Mouse (Mus musculus): ENCODE results near the gene Apom.

The Apom gene

DNA sequence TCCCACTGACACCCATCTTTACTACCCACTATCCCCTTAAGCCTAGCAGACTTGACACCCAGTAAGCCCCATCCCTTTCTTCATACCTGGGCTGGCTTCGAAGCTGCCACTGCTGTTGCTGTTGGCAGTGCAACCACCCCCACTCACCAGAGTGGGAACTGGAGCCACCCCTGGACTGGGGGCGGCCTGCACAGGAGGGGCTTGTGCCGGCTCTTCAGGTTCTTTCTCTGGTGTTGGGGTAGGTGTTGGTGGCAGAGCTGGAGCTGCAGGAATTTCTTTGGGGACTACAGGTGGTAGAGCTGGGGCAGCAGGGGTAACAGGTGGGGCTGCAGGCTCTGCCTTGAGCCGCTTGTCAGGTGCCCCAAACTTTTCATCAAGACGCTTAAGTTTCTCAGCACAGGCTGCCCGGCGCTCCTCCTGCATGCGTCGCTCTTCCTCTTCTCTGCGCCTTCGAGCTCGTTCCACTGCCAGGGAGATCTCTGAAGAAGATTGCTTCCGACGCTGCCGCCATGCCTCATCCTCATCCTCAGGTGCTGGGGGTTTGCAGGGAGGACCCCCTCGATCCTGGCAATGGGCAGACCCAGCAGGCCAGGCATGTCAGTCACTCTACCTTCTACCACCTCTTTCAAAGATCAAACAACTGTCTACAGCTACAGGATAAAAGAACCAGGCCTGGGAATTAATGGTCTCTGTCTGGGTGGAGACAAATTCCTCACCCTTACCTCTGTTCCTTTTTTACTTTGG, 27.2 kb upstream of the Apom start:
- DNase-seq (ENCODE audit: low spot score) = no peak

DNA sequence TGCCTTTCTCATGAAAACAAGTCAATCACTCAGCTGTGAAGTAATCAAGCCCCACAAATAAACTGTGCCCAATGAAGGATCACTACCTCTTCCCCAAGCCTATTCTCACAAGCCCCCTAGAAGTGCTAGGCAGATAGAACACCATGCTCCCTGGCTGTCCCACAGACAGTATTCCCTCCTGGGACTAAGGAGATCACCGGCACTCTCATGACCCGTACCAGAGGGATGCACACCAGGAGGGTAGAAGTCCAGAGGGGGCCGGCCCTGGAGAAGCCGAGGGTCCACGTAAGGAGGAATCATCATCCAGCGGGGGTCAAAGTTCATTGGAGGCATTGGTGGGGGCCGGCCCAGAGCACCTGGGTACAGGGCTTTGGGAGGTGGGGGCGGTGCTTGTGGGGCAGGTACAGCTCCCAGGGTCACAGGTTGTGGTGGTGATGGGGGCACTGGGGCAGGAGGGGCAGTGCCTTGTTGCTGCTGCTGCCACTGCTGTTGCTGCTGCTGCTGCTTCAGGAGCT, 25.9 kb upstream of the Apom start:
- no peak for DNase-seq (ENCODE audit: low spot score)

DNA sequence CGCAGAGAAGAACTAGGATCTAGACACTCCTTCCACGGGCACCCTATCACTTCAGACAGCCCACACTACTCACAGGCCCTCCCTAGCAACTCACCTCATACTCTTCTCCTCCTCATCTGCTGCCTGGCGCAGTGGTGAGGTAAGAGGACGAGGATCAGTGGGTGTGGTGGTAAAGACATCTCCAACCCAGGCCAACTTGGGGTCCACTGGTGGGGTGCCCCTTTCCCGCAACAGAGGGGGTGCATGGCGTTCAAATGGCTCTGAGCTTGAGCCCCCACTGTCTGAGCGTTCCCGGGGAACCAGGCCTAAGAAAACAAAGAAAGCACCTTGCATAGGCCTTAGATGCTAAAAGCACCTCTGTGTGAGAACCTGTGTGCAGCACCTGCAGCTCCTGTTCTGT, 25.4 kb upstream of the Apom start:
- no peak for DNase-seq (ENCODE audit: low spot score)

DNA sequence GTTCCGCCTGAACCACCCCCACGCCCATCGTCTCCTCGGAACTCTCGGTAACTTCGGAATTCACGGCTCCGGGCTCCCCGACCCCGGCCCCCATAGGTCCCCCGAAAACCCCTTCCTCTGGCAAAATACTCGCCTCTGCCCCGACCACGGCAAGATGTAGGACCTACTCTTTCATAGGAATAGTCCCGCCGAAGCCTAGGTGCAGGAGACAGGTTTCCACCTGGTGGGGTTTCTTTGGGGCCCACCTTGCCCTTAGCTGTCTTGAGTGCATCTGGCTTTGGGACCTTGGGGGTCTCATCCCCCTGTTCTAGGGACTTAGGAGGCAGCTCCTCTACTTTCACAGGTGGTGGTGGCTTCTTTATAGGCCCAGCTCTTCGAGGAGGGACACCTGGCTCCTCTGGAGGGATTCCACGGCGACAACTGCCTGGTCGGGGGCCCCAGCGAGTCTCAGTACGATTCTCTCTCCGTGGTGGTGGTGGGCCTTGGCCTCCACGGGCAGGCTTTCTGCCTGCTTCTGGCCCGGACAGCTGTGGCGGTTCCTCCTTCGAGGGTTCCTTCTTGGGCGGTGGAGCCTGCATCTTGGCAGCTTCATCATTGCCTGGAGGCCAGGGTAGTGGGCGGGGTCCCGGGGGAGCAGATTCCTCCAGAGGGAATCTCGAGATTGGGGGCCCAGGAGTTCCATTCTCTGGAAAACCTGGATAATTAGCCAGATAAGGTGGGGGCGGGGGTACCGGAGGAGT, 24.8 kb upstream of the Apom start:
- DNase-seq (ENCODE audit: low spot score) = no peak

DNA sequence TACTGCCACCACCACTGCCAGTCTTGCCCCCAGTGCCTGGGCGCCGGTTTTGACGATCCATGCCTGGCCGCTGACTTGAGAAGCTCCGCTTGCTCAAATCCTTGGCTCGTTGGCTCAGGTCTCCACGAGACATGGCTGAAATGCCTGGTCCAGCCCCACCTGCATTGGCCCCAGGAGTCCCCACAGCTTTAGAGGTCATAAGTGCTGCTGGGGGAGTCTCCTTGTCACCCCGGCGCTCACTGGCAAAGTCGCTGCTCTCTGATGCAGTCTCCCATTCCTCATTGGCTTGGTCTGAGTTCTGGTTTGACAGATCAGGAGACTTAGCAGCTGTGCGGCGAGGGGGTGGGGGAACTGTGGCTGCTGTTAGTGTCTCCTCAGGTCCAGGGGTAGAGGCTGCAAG, 23.6 kb upstream of the Apom start:
- no peak for DNase-seq (ENCODE audit: low spot score)

DNA sequence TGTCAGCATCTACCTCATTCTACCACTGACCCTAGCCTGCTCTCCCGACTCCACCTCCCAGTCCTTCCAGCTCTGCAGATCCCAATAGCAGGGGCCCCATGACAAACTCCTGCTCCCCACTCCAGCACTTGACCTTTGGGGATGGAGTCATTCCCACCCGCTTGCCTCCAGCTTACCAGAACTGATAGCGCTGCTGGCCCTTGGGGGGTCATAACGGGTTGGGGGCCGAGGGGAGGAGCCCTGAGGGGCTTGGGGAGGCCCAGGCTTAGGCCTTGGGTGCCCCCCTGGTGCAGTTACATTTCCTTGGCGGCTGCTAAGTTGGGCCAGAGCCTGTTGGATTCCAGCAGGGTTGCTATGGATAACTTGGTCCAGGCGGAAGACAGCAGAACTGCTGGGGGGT, 22.8 kb upstream of the Apom start:
- no peak for DNase-seq (ENCODE audit: low spot score)

DNA sequence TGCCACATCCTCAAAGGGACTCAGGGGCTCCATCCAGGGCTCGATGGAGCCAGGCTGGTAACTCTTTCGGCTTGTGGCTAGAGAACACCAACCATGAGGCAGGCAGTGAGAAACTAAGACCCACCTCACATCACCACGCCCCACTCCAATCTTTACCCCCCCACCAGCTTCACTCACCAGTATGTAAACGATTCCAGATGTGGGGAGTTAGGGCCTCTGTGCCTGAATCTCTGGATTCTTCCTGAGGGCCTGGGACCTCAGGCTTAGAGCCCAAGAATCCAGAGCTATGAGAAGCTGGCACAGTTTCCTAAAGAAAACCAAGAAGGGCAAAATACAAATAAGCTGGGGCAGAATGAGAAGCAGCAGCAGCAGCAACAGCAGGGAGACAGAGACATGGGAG, 22.1 kb upstream of the Apom start:
- DNase-seq (ENCODE audit: low spot score) = no peak

DNA sequence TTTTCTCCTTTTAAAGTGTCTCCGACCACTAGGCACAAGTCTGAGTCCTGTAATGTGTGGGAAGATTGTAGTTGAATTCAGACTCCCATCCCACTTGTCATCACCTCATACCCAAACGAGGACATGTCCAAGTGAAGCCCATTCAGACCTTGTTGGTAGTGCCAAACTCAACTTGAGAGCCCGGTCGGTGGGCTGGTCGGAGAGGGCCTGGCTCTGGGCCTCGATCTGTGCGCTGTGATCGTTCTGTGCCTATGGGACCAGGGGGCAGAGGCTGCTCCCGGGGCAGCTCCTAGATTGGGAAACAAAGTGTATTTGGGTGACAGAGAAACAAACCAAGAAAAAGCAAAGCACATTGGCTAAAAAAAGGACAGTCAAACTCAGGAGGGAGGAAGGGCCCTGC, 21.2 kb upstream of the Apom start:
- DNase-seq (ENCODE audit: low spot score) = no peak

DNA sequence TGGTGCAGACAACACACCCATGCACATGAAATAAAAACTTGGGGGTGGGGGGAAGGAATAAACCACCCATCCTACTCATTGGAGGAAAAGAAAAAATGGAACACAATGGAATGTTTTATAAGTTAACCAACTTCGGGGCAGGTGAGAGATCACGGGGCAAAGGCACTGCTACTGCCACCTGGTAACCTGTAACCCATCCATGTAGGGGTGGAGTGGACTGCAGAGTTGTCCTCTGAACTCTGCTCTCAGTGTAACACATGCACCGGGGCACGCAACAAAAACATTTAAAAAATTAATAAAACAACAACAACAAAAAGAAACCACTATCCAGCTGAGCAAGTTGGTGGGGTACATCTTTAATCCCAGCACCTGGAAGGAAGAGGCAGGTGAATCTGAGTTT, 20.3 kb upstream of the Apom start:
- no peak for DNase-seq (ENCODE audit: low spot score)

DNA sequence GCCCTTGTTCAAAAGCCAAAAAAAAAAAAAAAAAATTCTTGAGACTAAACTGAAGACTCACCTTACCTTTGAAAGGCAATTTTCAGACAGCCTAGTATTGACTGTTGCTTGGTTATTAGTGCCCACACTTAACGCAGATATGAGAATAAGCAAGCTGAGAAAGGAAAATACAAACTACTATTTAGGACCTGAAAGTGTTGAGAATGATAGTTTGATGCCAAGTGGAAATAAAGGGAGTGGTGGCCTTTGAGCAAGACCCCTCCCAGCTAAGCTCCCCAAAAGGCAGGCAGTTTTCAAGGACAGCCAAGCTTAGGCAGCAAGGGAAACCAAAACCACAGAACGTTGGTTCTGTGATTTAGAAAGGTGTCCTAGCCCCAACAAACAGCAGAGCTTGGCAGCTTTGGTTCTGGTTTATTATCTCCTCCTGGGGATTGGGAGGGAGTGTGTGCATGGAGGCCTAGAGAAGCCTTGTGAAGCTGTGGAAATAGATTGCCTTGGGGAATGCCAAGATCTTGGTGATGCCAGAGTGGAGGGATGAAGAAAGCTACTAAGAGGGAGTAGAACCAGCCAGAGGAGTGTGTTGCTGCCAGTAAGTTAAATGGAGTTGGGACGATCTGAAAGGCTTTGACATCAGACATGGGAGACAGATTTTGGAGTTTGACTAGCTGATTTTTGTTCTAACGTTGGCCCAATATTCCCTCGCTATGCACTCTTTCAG, 16.2 kb upstream of the Apom start:
- no peak for DNase-seq (ENCODE audit: low spot score)

DNA sequence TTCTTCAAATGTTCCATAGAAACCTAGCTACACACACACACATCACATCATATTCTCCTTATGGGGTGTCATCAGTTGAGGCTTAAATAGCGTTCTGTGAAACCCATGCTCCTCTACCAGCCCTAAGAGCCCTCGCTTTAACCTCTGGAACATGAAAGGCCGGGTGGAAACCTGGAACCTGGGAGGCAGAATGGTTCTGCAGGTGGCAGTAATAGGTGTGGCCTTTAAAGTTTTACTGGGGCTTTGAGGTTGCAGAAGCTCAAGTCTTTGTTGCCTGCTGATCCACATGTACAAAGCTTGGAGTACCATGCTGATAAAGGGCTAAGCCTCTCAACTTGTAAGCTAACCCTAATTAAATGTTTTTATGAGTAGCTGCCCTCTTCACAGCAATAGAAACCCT, 15.5 kb upstream of the Apom start:
- DNase-seq (ENCODE audit: low spot score) = no peak

DNA sequence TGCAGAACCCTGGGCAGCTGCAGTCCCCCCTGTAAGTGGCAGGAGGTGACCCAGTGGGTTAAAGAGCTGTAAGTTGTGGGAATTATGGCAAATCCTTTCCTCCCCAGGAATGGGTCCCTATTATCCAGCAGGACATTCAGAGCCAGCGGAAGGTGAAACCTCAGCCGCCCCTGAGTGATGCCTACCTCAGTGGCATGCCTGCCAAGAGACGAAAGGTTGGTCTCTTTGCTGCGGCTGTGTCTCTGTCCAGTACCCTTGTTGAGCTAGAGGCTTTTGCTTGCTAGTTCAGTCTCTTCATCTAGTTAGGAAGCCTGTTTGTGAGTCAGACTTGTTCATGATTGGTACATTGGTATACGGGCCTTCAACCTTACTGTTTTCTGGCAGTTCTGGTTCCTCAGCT, 14.3 kb upstream of the Apom start:
- no peak for DNase-seq (ENCODE audit: low spot score)

DNA sequence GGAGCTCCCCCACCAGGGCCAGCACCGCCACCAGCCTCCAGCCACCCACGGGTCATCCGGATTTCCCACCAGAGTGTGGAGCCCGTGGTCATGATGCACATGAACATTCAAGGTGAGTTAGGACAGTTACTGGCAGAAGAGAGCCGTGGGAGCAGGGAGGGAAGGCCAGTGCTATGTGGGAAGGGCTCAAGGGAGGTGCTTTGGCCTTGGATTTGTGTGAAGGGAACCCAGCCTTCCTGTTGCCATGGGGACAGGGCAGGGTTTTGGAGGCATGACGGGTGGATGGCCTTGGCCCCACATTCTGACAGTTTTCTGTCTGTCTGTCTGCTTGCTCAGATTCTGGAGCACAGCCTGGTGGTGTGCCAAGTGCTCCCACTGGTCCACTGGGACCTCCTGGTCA, 10.1 kb upstream of the Apom start:
- DNase-seq (ENCODE audit: low spot score) = no peak

DNA sequence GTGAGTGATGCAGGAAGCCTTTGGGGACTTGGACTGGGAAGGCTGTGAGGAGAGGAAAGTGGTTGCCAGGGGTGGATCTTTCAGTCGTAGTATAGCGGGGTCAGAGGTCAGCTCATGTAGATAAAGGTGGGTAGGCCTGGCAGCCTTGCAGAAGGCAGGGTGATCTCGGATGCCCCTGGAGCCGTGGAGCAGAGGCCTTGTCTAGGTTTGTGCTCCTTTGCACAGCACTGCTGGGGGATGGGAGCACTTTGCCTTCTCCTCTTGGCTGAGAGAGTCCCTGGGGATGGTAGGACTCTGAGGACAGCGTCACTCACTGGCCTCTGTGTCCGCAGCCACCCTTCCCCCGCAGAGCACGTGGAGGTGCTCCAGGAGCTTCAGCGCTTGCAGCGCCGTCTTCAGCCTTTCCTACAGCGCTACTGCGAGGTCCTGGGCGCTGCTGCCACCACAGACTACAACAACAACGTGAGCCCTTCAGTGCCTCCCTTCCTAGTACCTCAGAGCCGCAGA, 8.7 kb upstream of the Apom start:
- no peak for DNase-seq (ENCODE audit: low spot score)

DNA sequence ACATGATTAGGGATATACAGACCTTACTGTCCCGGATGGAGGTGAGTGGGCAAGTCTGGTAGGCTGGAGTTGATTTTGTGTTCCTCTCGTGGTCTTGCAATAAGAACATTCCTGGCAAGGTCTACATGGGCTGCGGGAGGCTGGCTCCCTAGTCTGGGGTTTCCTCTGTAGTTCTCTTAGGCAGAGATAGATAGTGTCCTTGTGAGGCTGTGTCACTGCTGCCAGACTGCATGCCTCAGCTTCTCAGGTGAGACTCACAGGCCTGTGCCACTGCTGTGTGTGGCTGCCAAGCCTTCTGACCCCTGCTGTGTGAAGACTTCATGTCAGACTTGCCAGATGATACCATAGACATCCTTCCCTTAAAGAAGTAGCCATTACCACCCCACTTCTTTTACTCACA, 7.4 kb upstream of the Apom start:
- DNase-seq (ENCODE audit: low spot score) = no peak

DNA sequence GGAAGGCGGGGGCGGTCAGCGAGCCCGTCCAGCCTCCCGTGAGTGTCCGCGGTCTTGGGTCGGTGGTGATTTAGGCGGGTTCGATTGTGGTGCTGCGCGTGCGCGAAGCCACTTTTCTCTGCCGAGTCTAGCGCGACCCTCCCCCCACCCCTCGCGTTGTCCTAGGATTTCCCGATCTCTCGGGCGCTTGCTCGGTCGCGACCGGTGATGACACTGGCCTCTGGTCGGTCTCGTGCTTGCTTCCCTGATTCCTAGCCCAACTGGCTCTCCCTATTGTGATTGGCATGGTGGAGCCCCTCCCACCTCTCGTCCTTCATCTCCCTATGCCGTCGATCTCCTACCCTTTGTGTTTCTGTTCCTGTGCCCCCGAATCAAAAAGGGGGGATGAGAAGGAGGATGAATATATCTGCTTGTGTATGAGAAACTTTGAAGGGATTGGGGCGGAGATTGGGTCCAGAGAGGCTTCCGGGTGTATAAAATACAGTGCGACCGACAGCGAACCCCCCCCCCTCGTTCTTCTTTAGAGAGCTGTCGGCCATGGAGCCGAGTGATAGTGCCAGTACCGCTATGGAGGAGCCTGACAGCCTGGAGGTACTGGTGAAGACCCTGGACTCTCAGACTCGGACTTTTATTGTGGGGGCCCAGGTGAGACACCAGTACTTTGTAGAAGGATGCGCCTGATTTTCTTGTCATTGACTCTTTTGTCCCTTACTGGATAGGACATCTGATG, 3.9 kb upstream of the Apom start:
- DNase-seq (ENCODE audit: low spot score) = no peak

DNA sequence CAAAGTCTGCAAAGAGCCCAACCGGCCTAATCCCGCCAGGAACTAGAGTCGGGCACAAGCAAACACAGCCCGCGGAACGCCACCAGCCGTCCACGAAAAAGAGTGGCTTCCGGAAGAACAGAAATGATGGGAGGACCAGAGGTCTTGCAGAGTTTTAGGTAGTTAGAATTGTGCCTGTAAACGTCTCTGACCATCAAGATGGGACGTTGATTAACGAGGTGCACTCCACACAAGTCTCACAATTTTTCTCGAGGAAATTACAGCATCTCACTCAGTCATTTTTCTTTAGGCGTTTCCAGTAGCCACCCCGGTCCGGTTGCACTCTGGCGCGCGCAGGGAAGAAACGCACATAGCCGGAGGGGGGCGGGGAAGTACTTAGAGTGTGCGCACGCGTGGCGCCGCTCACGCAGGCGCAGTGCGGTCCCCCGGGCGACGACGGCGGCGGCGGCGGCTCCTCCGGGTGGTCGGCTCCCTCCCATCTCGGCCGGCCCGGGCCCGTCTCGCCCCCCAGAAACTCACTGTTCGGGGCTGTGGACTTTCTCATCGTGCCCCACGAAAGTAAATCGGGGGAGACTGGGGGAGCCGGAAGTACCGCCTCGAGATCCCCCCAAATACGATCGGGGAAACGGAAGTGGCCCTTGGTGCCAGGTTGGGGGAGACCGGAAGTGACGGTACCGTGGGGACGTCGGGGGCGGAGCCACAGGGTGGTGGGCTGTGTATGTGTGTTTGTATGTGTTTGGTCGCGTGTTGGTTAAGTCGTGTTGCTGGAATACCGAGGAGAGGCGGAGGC, 3.1 kb upstream of the Apom start, which contains the start of gene Bag6:
TSS of gene Bag6 (plus strand) at position 378 of the 790 bp plus-strand sequence.
- DNase-seq (ENCODE audit: low spot score) = peak; percentile 94

DNA sequence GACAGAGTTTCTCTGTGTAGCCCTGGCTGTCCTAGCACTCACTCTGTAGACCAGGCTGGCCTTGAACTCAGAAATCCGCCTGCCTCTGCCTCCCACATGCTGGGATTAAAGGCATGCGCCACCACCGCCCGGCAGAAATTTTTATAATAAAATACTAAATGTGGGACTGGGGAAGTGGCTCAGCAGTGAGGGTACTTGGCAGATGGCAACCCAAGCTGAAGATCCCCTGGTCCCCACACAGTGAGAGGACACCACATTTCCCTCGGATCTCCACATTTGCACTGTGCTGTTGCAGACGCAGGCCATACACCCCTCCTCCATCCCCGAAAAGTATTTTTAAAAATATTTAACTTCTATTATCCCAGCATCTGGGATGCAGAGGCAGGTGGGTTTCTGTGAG, 1.7 kb upstream of the Apom start:
- no peak for DNase-seq (ENCODE audit: low spot score)

DNA sequence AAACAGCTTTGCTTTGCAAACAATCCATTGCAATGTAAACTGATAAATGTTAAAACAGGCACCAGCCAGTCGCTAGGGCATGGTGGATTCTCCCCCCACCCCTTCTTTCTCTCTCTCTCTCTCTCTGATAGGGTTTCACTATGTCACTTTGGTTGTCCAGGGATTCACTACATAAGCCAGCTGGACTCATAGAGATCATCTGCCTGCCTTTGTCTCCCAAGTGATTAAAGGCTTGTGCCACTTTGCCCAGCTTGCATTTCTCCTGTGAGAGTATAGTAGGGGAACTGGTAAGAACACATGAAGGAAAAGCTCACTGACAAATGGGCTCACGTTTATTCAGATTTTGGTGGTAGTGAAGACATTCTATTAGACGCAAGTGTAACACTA, 317 bp upstream of the Apom start:
- DNase-seq (ENCODE audit: low spot score) = no peak

DNA sequence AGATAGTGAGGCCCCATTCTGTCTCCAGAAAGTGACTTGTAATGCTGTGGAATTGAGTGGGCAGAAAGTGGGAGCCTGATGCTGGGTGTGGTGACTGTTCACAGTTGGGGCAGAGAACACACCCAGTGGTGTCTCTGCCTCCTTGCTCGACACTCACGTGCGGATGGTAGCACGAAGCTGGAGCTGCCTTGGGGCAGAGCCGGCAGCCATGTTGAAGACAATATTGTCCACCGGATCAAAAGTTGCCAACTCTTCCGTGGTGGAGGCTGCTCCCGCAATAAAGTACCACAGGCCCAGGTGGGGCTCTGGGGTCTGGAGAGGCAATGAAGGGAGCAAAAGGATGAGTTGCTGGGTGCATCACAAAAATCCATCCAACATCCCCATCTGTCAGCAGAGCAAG, 812 bp downstream of the Apom start:
- no peak for DNase-seq (ENCODE audit: low spot score)

DNA sequence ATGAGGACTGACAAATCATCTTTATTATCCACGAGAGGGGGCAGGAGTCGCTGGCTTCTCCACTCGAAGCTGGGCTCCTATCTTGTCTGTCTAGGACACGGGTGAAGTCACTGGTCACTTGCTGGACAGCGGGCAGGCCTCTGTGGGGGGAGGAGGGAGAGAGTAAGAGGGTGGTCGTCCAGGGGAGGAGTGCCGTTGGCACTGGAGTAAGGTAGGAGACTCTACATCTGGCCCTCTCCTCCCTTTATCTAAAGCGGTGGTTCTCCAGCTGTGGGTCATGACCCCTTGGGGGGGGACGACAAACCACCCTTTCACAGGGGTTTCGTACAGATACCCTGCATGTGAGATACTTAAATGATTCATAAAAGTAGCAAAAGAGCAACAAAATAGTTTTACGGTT, 2.9 kb downstream of the Apom start:
- no peak for DNase-seq (ENCODE audit: low spot score)
